Mouse (Mus musculus) telencephalon, adult 2 months (tissue): Measurements from ENCODE around the gene Gm28729.
"Not testable (repeated sequence)": the region's sequence is repeated elsewhere in the genome, so short reads cannot be mapped to it uniquely, and the experiment has no call there.

ENCODE experiments used
- DNase-seq: peaks from one replicate; pipeline ENCODE4 v3.0.0-alpha.2; 2011; ENCODE audit warnings: low read depth, low spot score

Gm28729 gene

DNA sequence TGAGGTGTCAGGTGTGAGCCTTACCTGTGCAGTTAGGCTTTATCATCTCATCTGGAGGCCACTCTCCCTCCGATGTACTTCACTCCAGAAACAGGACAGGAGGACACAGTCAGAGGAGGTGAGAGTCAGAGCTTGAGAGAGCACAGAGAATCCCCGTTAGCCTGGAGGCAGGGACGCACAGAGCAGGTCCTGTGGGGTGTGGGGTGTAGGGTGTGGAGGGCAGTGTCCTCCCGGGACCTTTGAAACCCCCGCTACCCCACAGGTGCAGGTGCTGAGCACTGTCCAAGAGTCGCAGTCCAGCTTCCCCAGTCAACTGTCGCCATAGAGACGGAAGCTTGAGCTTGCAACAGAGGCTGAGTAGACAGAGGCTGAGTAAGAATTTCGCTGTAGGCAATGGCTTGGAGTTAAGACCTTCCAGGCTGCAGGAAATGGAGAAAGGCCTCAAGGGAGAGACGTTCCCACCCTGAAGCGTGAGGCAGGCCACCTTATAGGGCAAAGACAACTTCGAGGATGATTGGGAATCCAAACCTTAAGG, at the start of gene Gm28729:
Gm28729 (minus strand) TSS at position 293 of the 535 bp plus-strand sequence.
- no peak for DNase-seq

DNA sequence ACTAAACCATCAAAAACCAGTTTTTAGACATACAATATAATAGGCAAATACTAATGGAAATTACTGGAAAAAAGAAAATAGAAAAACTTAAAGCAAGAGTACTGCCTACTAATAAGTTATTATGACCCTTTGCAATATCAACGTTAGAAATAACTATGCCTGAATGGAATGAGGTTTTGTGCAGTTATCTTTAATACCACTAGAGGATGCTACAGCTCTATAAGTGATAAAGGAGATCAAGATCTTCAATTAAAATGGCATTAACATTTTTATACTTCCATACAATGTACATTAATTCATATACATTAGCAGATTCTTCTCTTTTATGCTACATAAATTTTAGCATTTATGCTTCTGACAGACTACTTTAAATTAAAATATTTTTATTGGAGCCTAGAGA, 48.2 kb upstream of the Gm28729 start:
- no peak for DNase-seq

DNA sequence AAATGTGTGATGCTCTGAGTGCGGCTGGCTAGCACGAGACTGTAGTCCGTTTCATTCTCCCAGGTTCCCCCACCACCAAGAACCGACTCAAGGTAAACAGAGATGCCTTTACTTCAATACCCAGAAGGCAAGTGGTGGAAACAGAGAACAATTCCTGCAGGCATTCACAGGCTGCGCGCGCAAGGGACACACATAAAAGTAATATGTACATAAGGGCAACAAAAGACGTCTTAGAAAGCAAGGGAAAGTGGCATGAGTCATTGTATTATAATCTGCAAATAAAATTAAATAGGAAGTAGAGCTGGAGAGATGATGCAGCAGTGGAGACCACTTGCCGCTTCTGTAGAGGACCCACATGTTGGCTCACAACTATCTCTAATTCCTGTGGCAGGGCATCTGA, 47.7 kb upstream of the Gm28729 start:
- DNase-seq = no peak

DNA sequence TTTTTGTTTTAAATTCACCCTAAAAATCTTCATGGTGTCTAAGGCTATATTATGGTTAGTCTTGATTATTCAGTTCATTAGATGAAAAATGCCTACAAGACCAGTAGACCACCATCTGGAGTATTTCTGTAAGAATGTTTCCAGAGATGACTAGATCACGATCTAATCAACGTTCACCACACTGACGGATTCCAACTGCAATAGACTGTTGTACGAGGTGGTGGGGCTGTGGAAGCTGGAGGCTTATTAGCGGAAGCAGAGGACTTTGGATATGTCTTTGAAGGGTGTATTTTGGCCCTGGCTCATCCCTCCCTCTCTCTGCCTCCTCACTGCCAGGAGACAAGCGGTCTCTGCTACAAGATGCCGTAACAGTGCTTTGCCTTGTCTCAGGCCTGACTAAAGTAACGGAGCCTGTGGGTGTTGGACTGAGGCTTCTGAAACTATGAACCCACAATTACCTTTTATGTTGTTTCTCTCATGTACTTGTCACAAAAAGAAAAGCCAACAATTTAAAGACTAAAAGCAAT, 41.5 kb upstream of the Gm28729 start:
- no peak for DNase-seq

DNA sequence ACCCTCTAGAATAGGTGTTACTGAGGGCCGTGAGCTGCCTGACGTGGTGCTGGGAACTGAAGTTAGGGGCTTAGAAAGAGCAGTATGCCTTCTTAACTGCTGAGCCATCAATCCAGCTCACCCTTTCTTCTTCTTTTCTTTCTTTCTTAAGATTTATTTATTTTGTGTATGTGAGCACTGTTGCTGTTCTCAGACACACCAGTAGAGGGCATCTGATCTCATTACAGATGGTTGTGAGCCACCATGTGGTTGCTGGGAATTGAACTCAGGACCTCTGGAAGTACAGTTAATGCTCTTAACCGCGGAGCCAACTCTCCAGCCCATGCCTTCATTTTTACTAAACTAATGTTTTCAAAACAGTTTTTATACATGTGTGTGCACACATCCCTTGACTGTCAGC, 38.4 kb upstream of the Gm28729 start:
- DNase-seq = no peak

DNA sequence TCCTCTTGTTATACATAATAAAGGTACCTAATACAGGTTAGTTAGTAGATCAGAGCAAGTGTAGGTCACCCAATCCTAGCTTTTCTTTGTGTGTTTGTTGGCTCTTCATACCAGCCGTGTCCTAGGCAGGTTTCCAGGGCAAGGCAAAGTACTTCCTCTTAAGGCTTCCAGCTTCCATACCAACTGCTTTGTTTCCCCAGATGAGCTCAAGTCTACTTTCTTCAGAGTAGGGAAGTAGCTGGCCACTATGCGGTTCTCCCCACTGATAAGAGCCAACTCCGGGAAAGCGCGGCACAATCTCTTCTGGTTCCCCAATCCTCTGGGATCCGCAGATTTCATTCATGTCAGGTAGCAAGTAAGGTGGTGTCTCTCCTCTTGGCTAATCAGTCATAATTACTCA, 34.1 kb upstream of the Gm28729 start:
- DNase-seq = no peak

DNA sequence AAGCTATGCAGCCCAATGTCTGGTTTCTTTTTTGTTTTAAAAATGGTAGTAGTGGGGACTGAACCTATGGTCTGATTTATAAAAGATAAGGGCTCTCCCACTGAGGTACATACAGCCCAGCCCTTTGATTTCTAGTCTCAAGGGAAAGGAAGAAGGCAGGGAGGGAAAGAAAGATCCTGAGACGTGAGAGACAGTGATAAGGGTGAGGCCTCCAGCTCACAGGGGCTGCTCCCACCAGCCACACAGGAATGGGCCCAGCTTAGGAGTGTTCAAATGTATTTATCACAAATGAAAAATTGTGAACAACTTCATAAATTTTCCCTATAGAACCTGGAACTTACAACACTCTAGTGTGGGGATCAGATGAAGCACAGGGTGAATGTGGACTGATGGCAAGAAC, 33.5 kb upstream of the Gm28729 start:
- DNase-seq = no peak

DNA sequence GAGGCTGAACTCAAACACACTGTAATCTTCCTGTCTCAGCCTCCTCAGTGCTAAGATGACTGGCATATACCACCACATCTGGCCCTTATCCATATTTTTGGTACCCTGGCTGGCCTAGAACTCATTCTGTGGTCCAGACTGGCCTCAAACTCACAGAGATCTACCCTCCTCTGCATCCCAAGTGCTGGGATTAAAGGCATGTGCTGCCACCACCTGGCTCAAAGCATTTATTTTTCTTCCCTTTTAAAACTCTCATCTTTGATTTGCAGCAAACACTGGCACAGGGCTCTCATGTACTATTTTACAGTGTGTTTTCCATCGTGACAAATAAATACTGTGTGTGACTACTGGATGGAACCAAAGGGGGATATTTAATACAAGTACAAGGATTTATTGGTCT, 29.0 kb upstream of the Gm28729 start:
- no peak for DNase-seq

DNA sequence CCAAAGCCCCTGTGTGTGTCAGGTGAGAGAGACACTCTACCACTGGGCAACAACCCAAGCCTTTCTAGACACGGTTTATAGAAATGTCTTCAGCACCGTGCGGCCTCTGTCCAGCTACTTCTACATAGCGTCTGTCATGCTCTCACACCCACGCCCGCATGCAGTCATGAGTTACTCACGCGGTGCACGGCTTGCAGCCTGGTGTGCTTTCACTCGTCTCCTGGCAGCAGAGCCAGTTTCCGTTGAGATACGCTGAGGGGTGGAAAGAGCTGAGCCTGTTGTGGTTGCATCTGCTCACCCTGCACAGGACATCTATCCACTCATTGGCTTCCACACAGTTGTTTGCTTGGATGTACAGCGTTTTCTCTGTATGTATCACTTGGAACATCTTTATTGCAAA, 20.3 kb upstream of the Gm28729 start:
- DNase-seq = no peak

DNA sequence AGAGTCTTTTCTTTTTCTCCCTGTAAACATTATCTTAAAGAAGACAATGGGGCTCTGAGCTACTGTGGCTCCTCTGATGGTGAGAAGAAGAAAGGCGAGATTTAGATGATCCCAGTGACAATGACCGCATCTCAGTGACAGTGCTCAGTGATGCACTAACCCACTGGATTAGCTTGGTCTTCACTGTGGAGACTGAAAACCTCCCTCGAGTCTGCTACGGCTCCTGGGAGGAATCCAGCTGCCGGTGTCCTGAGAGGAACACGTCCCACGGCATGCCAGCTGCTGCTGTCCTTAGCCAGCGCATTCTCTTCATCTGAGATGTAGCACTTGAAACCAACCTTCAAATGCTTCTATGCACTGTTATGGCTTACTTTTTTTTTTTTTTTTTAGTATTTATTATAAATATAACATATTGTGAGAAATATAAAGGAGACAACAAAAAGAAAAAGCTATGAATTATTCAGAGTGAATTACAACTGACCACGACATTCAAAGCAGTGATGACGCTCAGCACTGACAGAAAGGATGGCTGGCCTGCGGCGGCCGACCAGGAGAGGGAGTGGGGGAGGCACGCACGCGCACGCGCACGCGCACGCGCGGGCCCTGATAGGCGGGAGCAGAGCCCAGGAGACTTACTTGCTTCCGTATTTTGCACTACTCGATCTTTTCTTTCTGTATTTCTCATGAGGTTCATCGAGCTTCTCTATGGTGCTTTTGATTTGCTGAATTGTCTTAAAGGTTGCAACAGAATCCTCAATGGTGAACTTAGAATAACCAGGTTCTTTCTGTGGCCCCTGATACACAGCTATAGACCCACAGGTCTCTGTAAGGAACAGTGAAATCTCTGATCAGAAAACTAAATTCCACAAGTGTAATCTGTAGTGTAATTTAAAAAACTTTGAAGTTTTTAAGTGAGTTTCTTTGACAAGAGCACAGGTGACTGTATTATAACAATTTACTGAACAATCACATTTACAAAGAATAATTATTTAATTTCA, 18.9 kb upstream of the Gm28729 start:
- DNase-seq = no peak

DNA sequence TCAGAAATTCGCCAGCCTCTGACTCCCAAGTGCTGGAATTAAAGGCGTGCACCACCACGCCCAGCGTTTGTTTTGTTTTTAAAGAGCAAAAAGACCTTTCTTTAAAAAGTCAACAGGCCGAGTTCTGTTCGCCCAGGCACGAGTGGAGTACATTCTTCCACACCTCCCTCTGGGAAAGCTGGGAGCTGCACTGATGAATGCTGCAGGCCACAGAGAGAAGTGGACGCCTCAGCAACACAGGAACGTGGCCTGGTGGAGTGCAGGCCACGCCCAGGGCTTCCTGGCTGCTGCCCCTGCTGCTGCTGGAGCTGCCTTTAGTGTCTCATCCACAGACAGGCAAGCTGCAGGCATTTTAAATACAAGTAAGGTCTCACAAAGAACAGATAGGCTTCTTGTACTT, 13.9 kb upstream of the Gm28729 start:
- DNase-seq = no peak

DNA sequence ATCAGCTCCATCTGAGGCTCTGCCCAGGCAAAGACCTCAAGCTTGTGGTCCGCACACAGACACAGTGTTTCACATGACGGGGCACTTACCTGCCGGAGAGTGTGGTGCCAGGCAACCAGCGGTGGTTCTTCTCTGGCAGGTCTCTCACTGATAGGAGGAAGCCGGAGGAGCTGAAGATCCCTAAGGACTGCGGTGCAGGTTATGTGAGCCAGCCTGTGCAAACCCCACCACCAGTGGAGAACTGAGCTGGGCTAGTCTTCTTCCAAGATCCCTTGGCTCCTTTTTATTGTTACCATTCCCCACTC, 12.5 kb upstream of the Gm28729 start:
- DNase-seq = no peak

DNA sequence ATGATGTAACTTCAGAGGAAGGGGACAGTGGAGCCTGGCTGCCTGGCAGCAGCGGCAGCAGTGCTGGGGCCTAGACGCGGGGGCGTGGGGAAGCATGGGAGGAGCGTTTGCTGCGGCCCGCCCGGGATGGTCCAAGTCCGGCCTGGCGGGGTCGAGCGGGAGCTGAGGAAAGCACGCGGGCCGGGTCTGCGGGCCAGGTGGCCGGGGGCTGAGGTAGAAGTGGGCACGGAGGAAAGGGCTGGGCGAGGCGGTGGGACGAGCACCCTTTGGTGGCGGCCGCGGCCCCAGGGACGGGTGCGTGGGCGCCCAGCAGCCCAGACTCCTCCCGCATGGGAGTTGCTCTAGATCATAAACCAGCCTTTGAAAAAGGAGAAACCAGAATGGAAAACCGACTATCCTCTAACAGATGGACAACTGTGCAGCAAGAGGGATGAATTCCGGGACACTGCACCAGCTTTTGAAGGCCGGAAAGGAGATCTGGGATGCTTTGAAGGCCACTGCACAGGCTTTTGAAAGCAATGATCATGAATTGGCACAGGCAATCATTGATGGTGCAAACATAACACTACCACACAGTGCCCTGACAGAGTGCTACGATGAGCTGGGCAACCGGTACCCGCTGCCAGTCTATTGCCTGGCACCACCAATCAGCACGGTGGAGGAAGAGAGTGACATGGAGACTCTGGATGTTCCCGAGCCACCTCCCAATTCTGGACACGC, 12.0 kb upstream of the Gm28729 start:
- peak; percentile 55 for DNase-seq

DNA sequence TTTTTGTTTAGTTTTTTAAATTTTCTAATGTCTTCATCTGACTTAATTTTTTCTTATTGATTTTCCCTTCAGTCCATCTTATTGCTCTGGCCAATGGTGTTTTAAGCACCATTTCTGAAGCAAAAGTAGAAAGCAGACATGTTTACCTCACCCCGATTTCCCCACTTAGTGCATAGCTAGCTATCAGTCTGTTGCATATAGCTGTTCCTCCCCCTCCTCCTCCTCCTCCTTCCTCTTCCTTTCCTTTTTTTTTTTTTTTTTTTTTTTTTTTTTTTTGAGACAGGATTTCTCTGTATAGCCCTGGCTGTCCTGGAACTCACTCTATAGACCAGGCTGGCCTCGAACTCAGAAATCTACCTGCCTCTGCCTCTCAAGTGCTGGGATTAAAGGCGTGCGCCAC, 11.0 kb upstream of the Gm28729 start:
- not testable (repeated sequence) for DNase-seq

DNA sequence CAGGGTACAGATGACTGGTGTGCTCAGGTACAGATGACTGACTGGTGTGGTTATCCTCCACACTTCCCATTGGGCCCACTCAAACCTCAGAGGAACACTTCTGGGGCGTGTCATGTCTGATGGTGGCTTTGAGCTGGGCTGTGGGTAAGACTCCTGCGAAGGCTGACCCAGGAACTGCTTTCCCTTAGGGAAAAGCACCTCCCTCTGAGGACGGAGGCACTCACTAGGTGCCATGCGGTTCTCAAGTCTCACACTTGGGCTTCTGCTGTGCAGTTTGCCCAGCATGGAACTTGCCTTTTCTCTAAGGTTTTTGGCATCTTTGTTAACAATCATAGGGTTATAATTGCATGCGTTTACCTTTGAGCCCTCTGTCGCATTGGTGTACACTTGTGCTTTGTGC, 10.4 kb upstream of the Gm28729 start:
- DNase-seq = no peak

DNA sequence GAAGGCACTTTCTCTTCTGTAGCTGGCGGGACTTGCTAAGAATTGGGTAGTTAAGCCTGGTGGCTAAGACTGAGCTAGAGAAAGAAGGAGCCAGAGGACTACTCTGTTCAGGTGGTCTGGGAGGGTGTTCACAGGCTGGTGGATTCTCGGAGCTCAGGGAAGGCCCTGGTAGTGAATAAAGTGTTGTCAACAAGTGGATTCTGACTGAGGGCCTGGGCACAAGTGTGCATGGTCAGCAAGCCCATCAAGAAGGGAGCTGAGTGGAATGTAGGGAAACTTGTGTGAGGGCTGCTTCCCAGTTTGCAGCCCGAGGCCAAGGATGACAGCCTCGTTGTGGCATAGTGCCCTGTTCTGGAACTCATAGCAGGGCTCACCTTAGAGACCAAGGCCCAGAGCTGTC, 9.2 kb upstream of the Gm28729 start:
- DNase-seq = no peak

DNA sequence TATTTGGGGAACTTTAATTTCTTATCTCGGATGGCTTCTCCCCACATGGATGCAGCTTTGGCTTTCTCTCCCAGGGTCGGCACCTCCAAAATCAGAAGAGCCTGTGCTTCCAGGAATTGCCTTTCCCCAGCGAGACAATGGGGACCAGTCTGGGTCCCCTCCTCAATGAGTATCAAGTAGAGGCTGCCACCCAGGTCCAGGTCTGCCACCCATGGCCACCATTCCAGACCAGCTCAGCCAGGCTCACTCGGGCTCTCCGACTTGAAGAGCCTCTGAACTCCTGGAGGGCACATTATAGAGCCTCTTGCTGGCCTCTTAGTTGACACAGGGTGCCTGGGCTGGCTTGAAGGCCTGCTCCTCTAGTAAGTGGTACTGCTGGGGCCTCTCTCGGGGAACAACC, 8.4 kb upstream of the Gm28729 start:
- no peak for DNase-seq

DNA sequence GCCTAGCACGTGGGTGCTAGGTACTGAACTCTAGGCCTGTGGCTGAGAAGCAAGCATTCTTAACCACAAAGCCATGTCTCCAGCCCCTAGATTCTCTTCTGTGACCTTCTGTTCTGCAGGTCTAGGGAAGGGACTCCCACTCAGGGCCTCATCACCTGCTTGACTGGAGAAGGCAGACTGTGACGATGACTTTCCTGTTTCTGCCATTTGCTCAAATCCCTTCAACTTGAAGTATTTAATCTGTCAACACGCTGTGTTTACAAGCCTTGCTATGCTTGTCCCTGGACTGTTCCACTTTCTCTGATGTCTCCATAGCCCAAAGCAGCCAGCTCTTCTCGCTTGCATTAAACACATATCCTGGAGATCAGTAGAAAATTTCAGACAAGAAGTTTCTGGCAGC, 7.5 kb upstream of the Gm28729 start:
- DNase-seq = no peak

DNA sequence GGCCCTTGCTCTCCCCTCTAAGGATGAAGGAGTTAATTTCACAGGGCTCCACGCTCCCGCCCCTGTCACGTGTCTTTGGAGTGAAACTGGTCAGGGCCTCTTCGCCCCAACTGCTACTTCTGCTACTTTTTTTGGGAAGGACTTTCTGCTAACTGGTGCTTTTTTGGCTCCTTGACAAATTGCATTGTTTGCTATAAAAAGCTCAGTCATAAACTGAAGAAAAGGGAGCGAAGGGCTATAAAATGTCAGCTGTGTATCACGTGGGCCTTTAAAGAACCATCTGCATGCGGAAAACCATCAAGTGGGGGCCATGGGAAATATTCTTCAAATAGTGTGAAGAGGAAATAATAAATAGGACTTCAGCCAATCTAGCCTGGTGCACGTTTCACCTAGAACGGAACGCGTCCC, 5.6 kb upstream of the Gm28729 start:
- DNase-seq = no peak

DNA sequence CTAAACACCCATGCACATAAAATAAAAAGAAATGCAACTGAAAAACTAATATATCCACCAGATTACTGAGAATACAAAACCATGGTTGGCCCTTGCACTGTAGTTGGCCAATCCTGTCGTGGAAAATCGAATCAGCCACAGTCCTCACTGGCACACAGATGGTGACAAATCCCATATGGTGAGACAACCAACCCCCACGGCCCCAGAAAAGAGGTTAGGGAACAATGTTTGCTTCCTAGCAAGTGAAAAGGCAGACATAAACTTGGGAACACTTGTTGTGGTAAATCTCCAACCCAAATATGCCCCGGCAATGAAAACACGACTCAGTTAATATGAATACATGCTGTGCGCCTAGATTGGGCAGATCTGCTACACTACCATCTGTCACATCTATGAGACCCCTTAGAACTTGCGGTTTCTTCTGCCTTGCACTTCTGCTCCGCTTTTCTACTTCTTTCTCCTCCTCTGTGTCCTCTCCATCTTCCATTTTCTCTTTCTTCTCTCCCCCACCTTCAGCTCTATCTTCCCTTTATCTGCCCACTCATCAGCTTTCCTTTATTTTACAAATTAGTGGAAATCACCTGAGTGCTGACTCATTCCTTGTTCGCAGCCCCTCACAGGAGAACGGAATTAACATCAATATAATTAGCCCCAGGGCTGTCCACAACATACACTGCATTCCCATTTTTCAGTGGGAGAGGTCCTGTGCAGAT, 5.1 kb upstream of the Gm28729 start:
- no peak for DNase-seq

DNA sequence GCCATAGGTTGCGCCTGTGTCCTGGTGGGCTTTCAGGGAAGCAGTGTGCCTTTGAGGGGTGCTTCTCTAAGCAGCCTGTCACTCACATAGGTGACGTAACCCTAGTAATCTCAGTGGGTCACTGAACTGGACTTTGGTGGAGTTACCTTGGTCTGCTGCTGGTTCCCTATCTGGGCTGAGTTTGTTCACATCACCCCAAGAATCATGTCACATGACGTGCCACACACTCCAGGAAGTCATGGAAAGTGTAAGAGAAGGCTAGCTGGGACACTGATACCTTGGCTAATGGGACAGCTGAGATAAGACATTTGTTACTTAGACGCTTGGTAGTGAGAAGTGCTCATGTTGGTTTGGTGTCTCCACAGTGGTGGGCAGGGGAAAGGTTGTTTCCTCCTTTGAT, 947 bp upstream of the Gm28729 start:
- DNase-seq = no peak

DNA sequence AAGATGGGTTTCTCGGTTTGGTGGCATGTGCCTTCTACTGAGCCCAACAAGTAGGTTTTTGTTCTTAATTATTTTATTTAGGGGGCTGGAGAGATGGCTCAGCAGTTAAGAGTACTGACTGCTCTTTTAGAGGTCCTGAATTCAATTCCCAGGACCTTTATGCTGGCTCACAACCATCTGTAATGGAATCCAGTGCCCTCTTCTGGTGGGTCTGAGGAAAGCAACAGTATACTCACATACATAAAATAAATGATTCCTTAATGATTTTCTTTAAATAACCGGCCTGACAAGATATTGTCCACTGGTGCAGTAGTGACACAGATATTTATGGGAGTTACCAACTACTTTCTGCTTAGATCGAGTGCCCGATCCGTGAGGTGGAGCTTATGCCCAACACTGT, 1.9 kb downstream of the Gm28729 start:
- DNase-seq = no peak
